Mouse (Mus musculus) heart, embryonic 14.5 days (tissue): ENCODE results near the gene Mob3b. TPM values are rescaled to one million over a fixed set of nuclear protein-coding genes. Genes with fewer than 3 reads are reported as not detected.

Experiments
- ATAC-seq: fragments of 200-750 bp; cut with Nextera tagmentation; 2 replicates; pipeline ENCODE4 v1.8.0; 2017; ENCODE audit warnings: low read depth, moderate TSS enrichment; ENCODE audit not compliant: insufficient number of reproducible peaks, insufficient read depth, low FRiP score
- H3K27ac ChIP-seq, 2 experiments: fragments of 200-500 bp in 1 of 2; fragments of 300-500 bp in 1 of 2; sonication (generic) in 1 of 2; replicated peaks in 1 of 2; 2 replicates each; pipeline ENCODE4 v1.5.1; 2012 to 2014; ENCODE audit warnings: low read depth in 2 of 2, low read length in 2 of 2, control low read depth in 1 of 2, mild to moderate bottlenecking in 1 of 2, mixed read lengths in 1 of 2; ENCODE audit not compliant: control insufficient read depth in 1 of 2, insufficient read depth in 1 of 2
- H3K27me3 ChIP-seq: fragments of 300-500 bp; sonication (generic); 2 replicates; pipeline ENCODE4 v1.6.1; 2014; ENCODE audit warnings: mild to moderate bottlenecking, low read length, control low read depth; ENCODE audit not compliant: control insufficient read depth, insufficient read depth
- H3K36me3 ChIP-seq: fragments of 300-500 bp; sonication (generic); 2 replicates; pipeline ENCODE4 v1.6.1; 2014; ENCODE audit warnings: mild to moderate bottlenecking, control low read depth, low read length, mixed read lengths; ENCODE audit not compliant: control insufficient read depth, insufficient read depth
- H3K4me1 ChIP-seq, 2 experiments: fragments of 200-500 bp in 1 of 2; fragments of 300-500 bp in 1 of 2; sonication (generic) in 1 of 2; 2 replicates each; pipeline ENCODE4 v1.6.1; 2012 to 2014; ENCODE audit warnings: low read length in 2 of 2, control low read depth in 1 of 2, mixed read lengths in 1 of 2; ENCODE audit not compliant: control insufficient read depth in 2 of 2, insufficient read depth in 2 of 2
- H3K4me2 ChIP-seq: fragments of 300-500 bp; sonication (generic); 2 replicates; pipeline ENCODE4 v1.6.1; 2014; ENCODE audit warnings: mild to moderate bottlenecking, low read length
- H3K4me3 ChIP-seq, 2 experiments: fragments of 200-500 bp in 1 of 2; fragments of 300-500 bp in 1 of 2; sonication (generic) in 1 of 2; 2 replicates each; pipeline ENCODE4 v1.5.1; 2012 to 2014; ENCODE audit warnings: low read length in 2 of 2, mild to moderate bottlenecking in 2 of 2, control low read depth in 1 of 2, low read depth in 1 of 2, moderate library complexity in 1 of 2; ENCODE audit not compliant: control insufficient read depth in 1 of 2, insufficient read depth in 1 of 2
- H3K9ac ChIP-seq: fragments of 300-500 bp; sonication (generic); 2 replicates; pipeline ENCODE4 v1.6.1; 2014; ENCODE audit warnings: mild to moderate bottlenecking, low read length
- H3K9me3 ChIP-seq: fragments of 300-500 bp; sonication (generic); 2 replicates; pipeline ENCODE4 v1.6.1; 2016; ENCODE audit warnings: low read length, control low read depth; ENCODE audit not compliant: control insufficient read depth
- WGBS: fragments of 180-500 bp; shearing (Covaris S2); extraction: QIAGEN DNeasy Blood & Tissue Kit; methylation state at CpG from one replicate; pipeline ENCODE4 v1.1.7; 2014; 5-methylcytosine and 5-hydroxymethylcytosine counted together
- polyA plus RNA-seq: library from polyadenylated mRNA; unstranded; fragments of >200 nt; fragmentation: Nextera tagmentation; extraction: Ambion mirVana; gene quantifications from 2 replicates; pipeline ENCODE4 v1.2.1, GENCODE M21; 2014

Gene Mob3b
- polyA plus RNA-seq, 1 experiment from 2014 or later: 3.5 TPM

GRCm38 (mm10) chr4:35146597-35146996 is 10.7 kb downstream of the Mob3b start:
- WGBS: 58% methylated on average over 5 of the region's 5 CpGs
- H3K4me2 ChIP-seq: no peak overlapping the region
- no peak for ATAC-seq

DNA sequence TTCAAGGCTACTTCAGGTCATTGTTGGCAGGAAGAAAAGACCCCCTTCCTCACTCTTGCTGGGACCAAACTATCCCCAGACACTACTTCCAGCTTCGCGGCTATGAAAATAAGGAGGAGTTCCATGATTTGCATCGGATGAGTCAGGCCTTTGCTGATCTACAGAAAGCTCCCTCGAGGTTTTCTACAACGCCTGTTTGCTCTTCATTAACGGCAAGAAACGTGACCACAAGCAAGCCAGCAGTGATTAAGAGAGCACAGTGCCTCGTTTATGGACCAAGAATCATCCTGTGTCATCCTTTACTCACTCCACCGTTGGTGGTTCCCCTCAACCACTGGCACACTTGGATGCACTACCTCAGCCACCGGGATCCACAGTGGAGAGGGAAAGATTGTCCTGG is 11.6 kb downstream of the Mob3b start:
- Histone ChIP-seq H3K36me3 (no peaks in the 10 kb centered on the region), H3K4me3 (no peak overlapping the region), H3K27me3 (no peaks in the 10 kb centered on the region), H3K4me2 (no peak overlapping the region), H3K4me1 (no peaks in the 10 kb centered on the region), H3K9ac (no peak overlapping the region), H3K9me3 (no peaks in the 10 kb centered on the region), H3K27ac (no peak overlapping the region)
- ATAC-seq: no peak
- 87% methylated on average over 10 of the region's 10 CpGs for WGBS

More at GRCm38 (mm10) chr4:35146597-35146996, 10.7 kb downstream of the Mob3b start:
- Histone ChIP-seq H3K27ac (no peak overlapping the region), H3K4me3 (no peak overlapping the region), H3K9me3 (no peaks in the 10 kb centered on the region), H3K4me1 (no peaks in the 10 kb centered on the region), H3K36me3 (no peaks in the 10 kb centered on the region), H3K27me3 (no peaks in the 10 kb centered on the region), H3K9ac (no peak overlapping the region)

DNA sequence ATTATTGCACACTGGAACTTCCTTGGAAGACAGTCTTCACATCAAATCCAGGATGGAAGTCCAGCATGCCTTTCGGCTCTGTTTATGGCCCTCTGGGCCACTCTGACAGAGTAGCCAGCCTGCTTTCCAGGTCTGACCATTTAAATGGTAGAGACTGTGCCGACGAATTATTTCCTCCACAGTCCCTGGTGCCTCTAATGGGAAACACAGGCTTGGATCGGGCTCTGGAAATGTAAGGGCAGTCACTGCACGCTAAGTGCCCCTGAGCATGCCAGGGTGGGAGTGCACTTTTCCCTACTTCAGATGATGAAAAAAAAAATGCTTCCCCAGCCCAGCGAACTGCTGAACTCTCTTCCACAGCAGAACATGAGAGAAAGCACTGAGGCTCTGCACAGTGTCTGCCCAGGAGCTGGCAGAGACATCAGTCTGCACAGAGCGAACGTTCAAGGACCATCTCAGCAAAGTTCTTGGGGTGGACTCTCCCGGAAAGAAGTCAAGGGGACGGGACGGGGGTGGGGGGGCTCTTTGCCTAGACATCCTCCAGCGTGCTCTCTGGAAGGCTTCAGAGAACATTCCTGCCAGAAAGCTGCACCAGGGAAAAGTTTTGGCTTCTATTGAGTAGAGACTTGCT is 13.7 kb downstream of the Mob3b start:
- no peaks in the 10 kb centered on the region for H3K27me3 ChIP-seq
- H3K27ac ChIP-seq: no peak overlapping the region
- no peak for ATAC-seq
- H3K4me3 ChIP-seq: no peak overlapping the region
- H3K9ac ChIP-seq: no peak overlapping the region
- no peaks in the 10 kb centered on the region for H3K36me3 ChIP-seq
- H3K4me2 ChIP-seq: no peak overlapping the region
- no peaks in the 10 kb centered on the region for H3K9me3 ChIP-seq
- 49% methylated on average over 12 of the region's 12 CpGs for WGBS
- no peaks in the 10 kb centered on the region for H3K4me1 ChIP-seq

- Histone ChIP-seq H3K27ac (no peak overlapping the region), H3K36me3 (no peaks in the 10 kb centered on the region), H3K4me1 (peaks cover 2% of the 10 kb centered on the region in 2 experiments; a peak in 1 of 4 replicates), H3K27me3 (no peaks in the 10 kb centered on the region), H3K9me3 (no peaks in the 10 kb centered on the region), H3K9ac (no peak overlapping the region), H3K4me2 (no peak overlapping the region), H3K4me3 (no peak overlapping the region)
- no peak for ATAC-seq
- WGBS: 59% methylated on average over 6 of the region's 6 CpGs
These were observed 17.0 kb downstream of the Mob3b start for GRCm38 (mm10) chr4:35140317-35140716.

GRCm38 (mm10) chr4:35138077-35138476 is 19.2 kb downstream of the Mob3b start:
- no peaks in the 10 kb centered on the region for H3K27me3 ChIP-seq
- H3K4me1 ChIP-seq: peaks cover 2% of the 10 kb centered on the region in 2 experiments; a peak in 1 of 4 replicates
- no peaks in the 10 kb centered on the region for H3K36me3 ChIP-seq
- H3K9ac ChIP-seq: no peak overlapping the region
- H3K9me3 ChIP-seq: no peaks in the 10 kb centered on the region
- no peak overlapping the region for H3K4me3 ChIP-seq
- WGBS: 64% methylated on average over 6 of the region's 6 CpGs
- no peak overlapping the region for H3K4me2 ChIP-seq
- ATAC-seq: no peak
- H3K27ac ChIP-seq: no peak overlapping the region

DNA sequence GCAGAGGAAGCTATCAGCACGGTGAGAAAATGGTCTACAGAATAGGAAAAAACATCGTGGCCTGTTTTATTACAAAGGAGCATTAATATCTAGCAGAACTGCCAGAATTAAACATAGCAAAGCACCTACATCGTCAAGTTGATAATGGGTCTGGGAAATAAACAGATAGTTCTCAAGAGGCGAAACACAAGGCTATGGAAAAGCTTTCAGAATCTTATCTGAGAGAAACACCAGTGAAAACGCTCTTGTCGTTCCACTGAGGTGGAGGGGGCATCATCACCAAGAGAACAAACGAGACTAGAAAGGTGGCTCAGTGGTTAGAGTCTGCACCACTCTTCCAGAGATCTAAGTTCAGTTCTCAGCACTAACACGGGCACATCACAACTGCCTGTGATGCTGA is 20.3 kb downstream of the Mob3b start:
- Histone ChIP-seq H3K27me3 (no peaks in the 10 kb centered on the region), H3K4me3 (no peak overlapping the region), H3K9ac (no peak overlapping the region), H3K9me3 (no peaks in the 10 kb centered on the region), H3K27ac (no peak overlapping the region), H3K36me3 (no peaks in the 10 kb centered on the region), H3K4me2 (no peak overlapping the region), H3K4me1 (peaks cover 2% of the 10 kb centered on the region in 2 experiments; a peak in 1 of 4 replicates)
- no peak for ATAC-seq
- WGBS: 38% methylated on average over 8 of the region's 8 CpGs

- Histone ChIP-seq H3K9me3 (no peaks in the 10 kb centered on the region), H3K36me3 (no peaks in the 10 kb centered on the region), H3K27me3 (no peaks in the 10 kb centered on the region), H3K9ac (no peak overlapping the region), H3K4me3 (no peak overlapping the region), H3K27ac (no peak overlapping the region), H3K4me2 (no peak overlapping the region), H3K4me1 (peaks cover 2% of the 10 kb centered on the region in 2 experiments; a peak in 1 of 4 replicates)
- WGBS: 82% methylated on average over 4 of the region's 4 CpGs
- no peak for ATAC-seq
These were observed 21.5 kb downstream of the Mob3b start for GRCm38 (mm10) chr4:35135806-35136205.
